Mouse (Mus musculus): Measurements from ENCODE around the gene Gm20388. TPM values are rescaled to one million over a fixed set of nuclear protein-coding genes. Genes with fewer than 3 reads are reported as not detected.

Gene Gm20388
- total and polyA plus RNA-seq, 3 experiments = 0.02 to 0.05 TPM; not detected in 1

GRCm38 (mm10) chr8:124151881-124152280 lies 4241.2 kb downstream of the Gm20388 start:
- H3K4me1 ChIP-seq (ENCODE audit: insufficient read depth, low read depth, low read length) = no peaks in the 10 kb centered on the region
- no peak for TF ChIP-seq TAL1 (conservative IDR thresholded peaks at IDR 0.05; ENCODE audit: low read depth, low read length)
- TF ChIP-seq POLR2AphosphoS5 (IDR thresholded peaks at IDR 0.05; ENCODE audit: insufficient replicate concordance, low read depth, low read length) = no peak
- TF ChIP-seq CTCF (IDR thresholded peaks at IDR 0.05; ENCODE audit: low read depth, low read length) = no peak
- no peak for TF ChIP-seq GATA2 (IDR thresholded peaks at IDR 0.05; ENCODE audit: borderline replicate concordance, low read depth, low read length)
- TF ChIP-seq GATA1 (IDR thresholded peaks at IDR 0.05; ENCODE audit: borderline replicate concordance, low read length) = no peak
- peaks cover 20% of the 10 kb centered on the region for H3K9me3 ChIP-seq (replicated peaks)
- no peak for ATAC-seq (ENCODE audit: extremely low read depth, insufficient number of reproducible peaks, low FRiP score, poor library complexity, severe bottlenecking)
- H3K27me3 ChIP-seq (ENCODE audit: insufficient read depth, low read length) = no peaks in the 10 kb centered on the region
- no peak for DNase-seq (ENCODE audit: low spot score)
- no peaks in the 10 kb centered on the region for H3K36me3 ChIP-seq (replicated peaks)
- no peak overlapping the region for H3K4me3 ChIP-seq (ENCODE audit: low read depth, low read length)

GRCm38 (mm10) chr8:124152771-124153170 lies 4242.1 kb downstream of the Gm20388 start:
- no peak overlapping the region for H3K4me3 ChIP-seq (ENCODE audit: low read depth, low read length)
- DNase-seq (ENCODE audit: low spot score) (no peak), ATAC-seq (ENCODE audit: extremely low read depth, insufficient number of reproducible peaks, low FRiP score, poor library complexity, severe bottlenecking) (no peak)
- peaks cover 26% of the 10 kb centered on the region for H3K9me3 ChIP-seq (replicated peaks)
- no peaks in the 10 kb centered on the region for H3K36me3 ChIP-seq (replicated peaks)
- H3K27me3 ChIP-seq (ENCODE audit: insufficient read depth, low read length) = no peaks in the 10 kb centered on the region
- no peaks in the 10 kb centered on the region for H3K4me1 ChIP-seq (ENCODE audit: insufficient read depth, low read depth, low read length)
- TF ChIP-seq POLR2AphosphoS5 (IDR thresholded peaks at IDR 0.05; ENCODE audit: insufficient replicate concordance, low read depth, low read length) (no peak), GATA2 (IDR thresholded peaks at IDR 0.05; ENCODE audit: borderline replicate concordance, low read depth, low read length) (no peak), TAL1 (conservative IDR thresholded peaks at IDR 0.05; ENCODE audit: low read depth, low read length) (no peak)

GRCm38 (mm10) chr8:124156324-124156723 lies 4245.7 kb downstream of the Gm20388 start:
- DNase-seq (ENCODE audit: low spot score) = no peak
- no peaks in the 10 kb centered on the region for H3K36me3 ChIP-seq (replicated peaks)
- no peak overlapping the region for H3K4me3 ChIP-seq (ENCODE audit: low read depth, low read length)
- TF ChIP-seq CTCF (IDR thresholded peaks at IDR 0.05; ENCODE audit: low read depth, low read length) (no peak), POLR2AphosphoS5 (IDR thresholded peaks at IDR 0.05; ENCODE audit: insufficient replicate concordance, low read depth, low read length) (no peak), GATA2 (IDR thresholded peaks at IDR 0.05; ENCODE audit: borderline replicate concordance, low read depth, low read length) (no peak), TAL1 (conservative IDR thresholded peaks at IDR 0.05; ENCODE audit: low read depth, low read length) (no peak), GATA1 (IDR thresholded peaks at IDR 0.05; ENCODE audit: borderline replicate concordance, low read length) (no peak)
- H3K9me3 ChIP-seq (replicated peaks) = peaks cover 32% of the 10 kb centered on the region
- no peak for ATAC-seq (ENCODE audit: extremely low read depth, insufficient number of reproducible peaks, low FRiP score, poor library complexity, severe bottlenecking)
- H3K4me1 ChIP-seq (ENCODE audit: insufficient read depth, low read depth, low read length) = no peaks in the 10 kb centered on the region
- H3K27me3 ChIP-seq (ENCODE audit: insufficient read depth, low read length) = no peaks in the 10 kb centered on the region

- Histone ChIP-seq H3K4me1 (ENCODE audit: insufficient read depth, low read depth, low read length) (no peaks in the 10 kb centered on the region), H3K9me3 (replicated peaks) (peaks cover 34% of the 10 kb centered on the region), H3K27me3 (ENCODE audit: insufficient read depth, low read length) (no peaks in the 10 kb centered on the region), H3K4me3 (ENCODE audit: low read depth, low read length) (no peak overlapping the region), H3K36me3 (replicated peaks) (no peaks in the 10 kb centered on the region)
- TF ChIP-seq GATA1 (IDR thresholded peaks at IDR 0.05; ENCODE audit: borderline replicate concordance, low read length) (no peak), POLR2AphosphoS5 (IDR thresholded peaks at IDR 0.05; ENCODE audit: insufficient replicate concordance, low read depth, low read length) (no peak), TAL1 (conservative IDR thresholded peaks at IDR 0.05; ENCODE audit: low read depth, low read length) (no peak), GATA2 (IDR thresholded peaks at IDR 0.05; ENCODE audit: borderline replicate concordance, low read depth, low read length) (no peak), CTCF (IDR thresholded peaks at IDR 0.05; ENCODE audit: low read depth, low read length) (no peak)
- DNase-seq (ENCODE audit: low spot score) (no peak), ATAC-seq (ENCODE audit: extremely low read depth, insufficient number of reproducible peaks, low FRiP score, poor library complexity, severe bottlenecking) (no peak)
These were observed 4251.0 kb downstream of the Gm20388 start for GRCm38 (mm10) chr8:124161683-124162082.

- Histone ChIP-seq H3K36me3 (replicated peaks) (no peaks in the 10 kb centered on the region), H3K9me3 (replicated peaks) (peaks cover 28% of the 10 kb centered on the region), H3K4me3 (ENCODE audit: low read depth, low read length) (no peak overlapping the region), H3K27me3 (ENCODE audit: insufficient read depth, low read length) (no peaks in the 10 kb centered on the region), H3K4me1 (ENCODE audit: insufficient read depth, low read depth, low read length) (no peaks in the 10 kb centered on the region)
- ATAC-seq (ENCODE audit: extremely low read depth, insufficient number of reproducible peaks, low FRiP score, poor library complexity, severe bottlenecking) (no peak), DNase-seq (ENCODE audit: low spot score) (no peak)
- no peak for TF ChIP-seq TAL1 (conservative IDR thresholded peaks at IDR 0.05; ENCODE audit: low read depth, low read length)
- TF ChIP-seq GATA2 (IDR thresholded peaks at IDR 0.05; ENCODE audit: borderline replicate concordance, low read depth, low read length) = no peak
- TF ChIP-seq POLR2AphosphoS5 (IDR thresholded peaks at IDR 0.05; ENCODE audit: insufficient replicate concordance, low read depth, low read length) = no peak
- TF ChIP-seq CTCF (IDR thresholded peaks at IDR 0.05; ENCODE audit: low read depth, low read length) = no peak
- no peak for TF ChIP-seq GATA1 (IDR thresholded peaks at IDR 0.05; ENCODE audit: borderline replicate concordance, low read length)
These were observed 4252.6 kb downstream of the Gm20388 start for GRCm38 (mm10) chr8:124163258-124163657.

- Histone ChIP-seq H3K36me3 (replicated peaks) (no peaks in the 10 kb centered on the region), H3K4me1 (ENCODE audit: insufficient read depth, low read depth, low read length) (no peaks in the 10 kb centered on the region), H3K9me3 (replicated peaks) (peaks cover 42% of the 10 kb centered on the region), H3K4me3 (ENCODE audit: low read depth, low read length) (no peak overlapping the region), H3K27me3 (ENCODE audit: insufficient read depth, low read length) (no peaks in the 10 kb centered on the region)
- no peak for DNase-seq (ENCODE audit: low spot score)
- ATAC-seq (ENCODE audit: extremely low read depth, insufficient number of reproducible peaks, low FRiP score, poor library complexity, severe bottlenecking) = no peak
- no peak for TF ChIP-seq POLR2AphosphoS5 (IDR thresholded peaks at IDR 0.05; ENCODE audit: insufficient replicate concordance, low read depth, low read length)
- no peak for TF ChIP-seq CTCF (IDR thresholded peaks at IDR 0.05; ENCODE audit: low read depth, low read length)
- TF ChIP-seq GATA2 (IDR thresholded peaks at IDR 0.05; ENCODE audit: borderline replicate concordance, low read depth, low read length) = no peak
These were observed 4259.1 kb downstream of the Gm20388 start for GRCm38 (mm10) chr8:124169749-124170148.

GRCm38 (mm10) chr8:124170671-124171070 lies 4260.0 kb downstream of the Gm20388 start:
- Histone ChIP-seq H3K4me3 (ENCODE audit: low read depth, low read length) (no peak overlapping the region), H3K9me3 (replicated peaks) (peaks cover 33% of the 10 kb centered on the region), H3K27me3 (ENCODE audit: insufficient read depth, low read length) (no peaks in the 10 kb centered on the region), H3K4me1 (ENCODE audit: insufficient read depth, low read depth, low read length) (no peaks in the 10 kb centered on the region), H3K36me3 (replicated peaks) (no peaks in the 10 kb centered on the region)
- no peak for ATAC-seq (ENCODE audit: extremely low read depth, insufficient number of reproducible peaks, low FRiP score, poor library complexity, severe bottlenecking)
- no peak for DNase-seq (ENCODE audit: low spot score)
- TF ChIP-seq TAL1 (conservative IDR thresholded peaks at IDR 0.05; ENCODE audit: low read depth, low read length) (no peak), CTCF (IDR thresholded peaks at IDR 0.05; ENCODE audit: low read depth, low read length) (no peak), POLR2AphosphoS5 (IDR thresholded peaks at IDR 0.05; ENCODE audit: insufficient replicate concordance, low read depth, low read length) (no peak), GATA2 (IDR thresholded peaks at IDR 0.05; ENCODE audit: borderline replicate concordance, low read depth, low read length) (no peak), GATA1 (IDR thresholded peaks at IDR 0.05; ENCODE audit: borderline replicate concordance, low read length) (no peak)

Data from G1E (cell line).